Mouse (Mus musculus): ENCODE data around the gene Caps2.
"Not testable (repeated sequence)": the region's sequence is repeated elsewhere in the genome, so short reads cannot be mapped to it uniquely, and the experiment has no call there.

Gene Caps2

DNA sequence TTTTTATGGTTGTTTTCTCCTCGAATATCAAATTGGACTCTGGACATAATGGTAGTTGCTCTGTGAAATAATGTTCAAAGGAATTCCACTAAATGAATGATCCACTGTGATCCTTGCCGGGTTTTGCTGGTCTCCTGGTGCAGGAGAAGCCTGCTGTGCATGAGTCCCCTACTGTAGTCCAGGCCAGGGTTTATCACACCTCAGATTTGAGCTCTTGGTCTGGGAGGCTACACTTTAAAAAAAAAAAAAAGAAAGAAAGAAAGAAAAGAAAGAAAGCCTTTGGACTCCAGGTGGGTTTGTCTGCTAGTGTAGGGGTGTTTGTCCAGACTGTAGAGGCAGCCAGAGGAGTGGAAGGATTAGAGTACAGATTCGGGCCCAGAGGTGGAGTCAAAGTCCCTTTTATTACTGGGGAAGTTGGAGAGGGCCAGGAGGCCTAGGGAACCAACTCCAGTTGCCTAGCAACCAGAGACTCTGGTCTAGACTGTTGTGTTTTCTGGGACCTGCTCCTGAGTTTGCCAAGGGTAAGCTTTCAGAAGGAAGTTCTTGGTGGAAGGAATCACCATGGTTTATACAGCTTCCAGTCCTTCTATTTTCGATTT is at the start of gene Caps2:
Gene Caps2, plus strand, starts transcription at position 454 of the 599 bp plus-strand sequence.
- no peak for TF ChIP-seq GATA4 (IDR thresholded peaks at IDR 0.05; ENCODE audit: insufficient replicate concordance, low read length)

DNA sequence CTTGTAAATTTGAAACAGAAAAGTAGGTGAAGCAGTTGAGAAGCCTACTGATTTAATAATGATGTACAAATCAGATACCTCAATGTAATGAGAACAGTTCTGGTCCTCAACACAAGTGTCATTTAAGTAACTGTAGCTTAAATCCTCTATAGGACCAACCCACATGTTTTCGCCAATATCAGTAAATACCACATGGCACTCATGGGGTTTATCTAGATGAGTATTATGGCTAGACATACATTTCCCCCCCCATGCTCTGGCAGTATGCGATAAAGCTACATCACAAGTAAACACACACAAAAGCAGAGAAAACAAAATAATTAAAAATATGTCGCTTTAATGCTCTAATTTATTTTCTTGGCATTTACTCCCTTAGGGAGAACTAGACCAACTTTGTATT is 31.2 kb upstream of the Caps2 start:
- TF ChIP-seq GATA4 (IDR thresholded peaks at IDR 0.05; ENCODE audit: insufficient replicate concordance, low read length) = no peak

- no peak for TF ChIP-seq GATA4 (IDR thresholded peaks at IDR 0.05; ENCODE audit: insufficient replicate concordance, low read length)
Observed at GRCm38 (mm10) chr10:112138050-112138870, 25.2 kb upstream of the Caps2 start.

GRCm38 (mm10) chr10:112138871-112139430 is 24.5 kb upstream of the Caps2 start:
- no peak for TF ChIP-seq GATA4 (IDR thresholded peaks at IDR 0.05; ENCODE audit: insufficient replicate concordance, low read length)

- no peak for TF ChIP-seq GATA4 (IDR thresholded peaks at IDR 0.05; ENCODE audit: insufficient replicate concordance, low read length)
Observed at GRCm38 (mm10) chr10:112139834-112140233, 23.6 kb upstream of the Caps2 start.

DNA sequence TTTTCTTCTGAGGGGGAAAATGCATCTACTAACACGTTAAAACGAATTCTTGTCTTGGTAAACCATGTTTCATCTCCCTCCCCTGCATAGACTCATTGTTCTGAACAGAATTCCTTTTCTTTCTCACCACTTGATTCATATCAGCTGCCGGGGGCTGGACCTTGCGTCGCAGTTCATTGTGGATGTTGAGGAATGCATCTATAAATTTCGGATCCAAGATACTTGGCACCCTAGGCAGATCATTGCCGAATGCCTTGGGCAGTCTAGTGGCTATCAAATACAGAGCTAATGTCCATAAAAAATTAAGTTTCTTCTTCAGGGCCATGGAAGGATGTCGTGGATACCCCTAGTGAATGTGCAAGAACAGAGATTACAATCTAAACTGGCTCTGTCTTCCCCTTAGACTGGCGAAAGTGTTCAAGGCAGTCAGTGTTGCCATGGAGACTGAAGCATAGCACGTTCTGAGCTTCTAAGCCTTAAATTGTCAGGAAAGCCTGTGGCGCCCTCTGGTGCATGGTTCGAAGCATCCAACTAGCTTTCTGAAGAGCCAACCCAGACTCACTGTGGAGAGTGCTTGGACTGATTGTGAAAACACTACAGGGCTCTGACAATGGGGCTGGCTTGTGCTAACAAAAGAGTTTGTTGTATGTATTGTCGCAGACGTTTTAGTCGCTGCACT is 3.4 kb upstream of the Caps2 start, which contains the start of gene Glipr1l3:
Gene Glipr1l3, minus strand, starts transcription at position 446 of the 679 bp plus-strand sequence.
- TF ChIP-seq GATA4 (IDR thresholded peaks at IDR 0.05; ENCODE audit: insufficient replicate concordance, low read length) = not testable (repeated sequence)

DNA sequence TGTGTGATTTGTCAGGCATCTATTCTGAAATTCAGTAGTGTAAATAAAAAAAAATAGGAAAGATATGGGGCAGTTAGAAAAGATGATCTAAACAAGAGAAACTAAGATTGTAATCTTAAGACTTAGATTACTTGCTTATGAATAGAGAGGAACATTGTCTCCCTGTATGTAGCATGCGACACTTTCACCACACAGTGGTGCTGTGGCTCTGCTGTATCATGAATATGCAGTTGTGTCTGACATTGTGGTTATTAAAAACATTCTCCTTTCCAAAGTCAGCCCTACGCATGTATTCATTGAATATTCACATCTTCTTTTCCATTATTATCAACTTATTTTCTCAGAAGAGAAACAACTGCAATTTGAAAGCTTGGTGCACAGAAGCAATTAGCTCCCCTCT is 40.0 kb downstream of the Caps2 start:
- TF ChIP-seq GATA4 (IDR thresholded peaks at IDR 0.05; ENCODE audit: insufficient replicate concordance, low read length) = no peak

- no peak for TF ChIP-seq GATA4 (IDR thresholded peaks at IDR 0.05; ENCODE audit: insufficient replicate concordance, low read length)
Observed at GRCm38 (mm10) chr10:112227073-112227472, 63.7 kb downstream of the Caps2 start.

DNA sequence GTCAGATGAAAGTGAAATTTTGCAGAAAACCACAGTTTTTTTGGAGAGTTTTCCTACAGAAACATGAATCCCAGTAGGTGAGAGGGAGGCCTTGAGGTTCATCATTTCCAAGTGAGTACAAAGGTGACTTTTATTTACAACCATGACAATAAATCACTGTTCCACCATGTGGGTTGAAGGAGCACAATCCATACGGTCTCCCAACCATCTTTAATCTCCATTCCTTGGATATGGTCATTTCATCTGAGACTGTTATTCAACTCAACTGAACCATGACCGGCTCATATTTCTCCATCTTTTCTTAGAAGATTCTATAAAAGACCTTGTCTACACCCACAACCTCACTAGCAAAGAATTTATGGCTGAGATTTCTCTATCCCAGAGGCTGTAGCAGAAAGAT is 84.9 kb downstream of the Caps2 start:
- TF ChIP-seq GATA4 (IDR thresholded peaks at IDR 0.05; ENCODE audit: insufficient replicate concordance, low read length) = no peak

- TF ChIP-seq GATA4 (IDR thresholded peaks at IDR 0.05; ENCODE audit: insufficient replicate concordance, low read length) = no peak
Observed at GRCm38 (mm10) chr10:112263467-112263866, 100.0 kb downstream of the Caps2 start.

Measured in liver, adult (tissue).